Mouse (Mus musculus) myocyte (in vitro differentiated cells): ENCODE results near the gene Cdh18. TPM values are rescaled to one million over a fixed set of nuclear protein-coding genes. Genes with fewer than 3 reads are reported as not detected.

Experiments used
- H3K27me3 ChIP-seq: one replicate; pipeline ENCODE4 v1.6.1; 2011; ENCODE audit not compliant: control insufficient read depth, insufficient read depth, insufficient read length
- H3K36me3 ChIP-seq: one replicate; pipeline ENCODE4 v1.6.1; 2011; ENCODE audit not compliant: control insufficient read depth, insufficient read depth
- H3K4me2 ChIP-seq: one replicate; pipeline ENCODE4 v1.6.1; 2011; ENCODE audit warnings: low read depth, control low read depth
- H3K4me3 ChIP-seq: one replicate; pipeline ENCODE4 v1.5.1; 2011; ENCODE audit warnings: mild to moderate bottlenecking, control low read depth, moderate library complexity
- H3K79me2 ChIP-seq: one replicate; pipeline ENCODE4 v1.6.1; 2011; ENCODE audit not compliant: control insufficient read depth, insufficient read depth
- H3ac ChIP-seq: one replicate; pipeline ENCODE4 v1.6.1; 2011; ENCODE audit not compliant: control insufficient read depth, insufficient read length
- CEBPB ChIP-seq: IDR thresholded peaks from 2 replicates; pipeline ENCODE4 v1.6.1; 2011; ENCODE audit warnings: mild to moderate bottlenecking, moderate library complexity; ENCODE audit not compliant: poor library complexity, insufficient read depth, severe bottlenecking
- E2F4 ChIP-seq: IDR thresholded peaks from one replicate; pipeline ENCODE4 v1.6.1; 2011; ENCODE audit warnings: mild to moderate bottlenecking, control low read depth, moderate library complexity; ENCODE audit not compliant: insufficient read depth
- MAX ChIP-seq: IDR thresholded peaks from one replicate; pipeline ENCODE4 v1.6.1; 2011; ENCODE audit warnings: low read depth, mild to moderate bottlenecking, control low read depth
- MYOD1 ChIP-seq, 3 experiments: IDR thresholded peaks; one replicate each; pipeline ENCODE4 v1.6.1; 2011; ENCODE audit warnings: control low read depth in 2 of 3, low read depth in 2 of 3, mild to moderate bottlenecking in 2 of 3, moderate library complexity in 1 of 3; ENCODE audit not compliant: insufficient read length in 2 of 3, control insufficient read depth in 1 of 3
- MYOG ChIP-seq, 3 experiments: IDR thresholded peaks; one replicate each; pipeline ENCODE4 v1.6.1; 2011; ENCODE audit warnings: control low read depth in 2 of 3, low read depth in 2 of 3, mild to moderate bottlenecking in 2 of 3; ENCODE audit not compliant: insufficient read length in 2 of 3, control insufficient read depth in 1 of 3, insufficient read depth in 1 of 3
- POLR2A ChIP-seq: IDR thresholded peaks from one replicate; pipeline ENCODE4 v1.6.1; 2011; ENCODE audit warnings: low read depth, mild to moderate bottlenecking, control low read depth, moderate library complexity; ENCODE audit not compliant: insufficient read length
- POLR2AphosphoS2 ChIP-seq: IDR thresholded peaks from one replicate; pipeline ENCODE4 v1.6.1; 2011; ENCODE audit warnings: low read depth, control low read depth; ENCODE audit not compliant: insufficient read length
- REST ChIP-seq: IDR thresholded peaks from one replicate; pipeline ENCODE4 v1.6.1; 2011; ENCODE audit warnings: mild to moderate bottlenecking, control low read depth, moderate library complexity; ENCODE audit not compliant: insufficient read depth, insufficient read length
- SRF ChIP-seq: IDR thresholded peaks from one replicate; pipeline ENCODE4 v1.6.1; 2011; ENCODE audit warnings: low read depth; ENCODE audit not compliant: control insufficient read depth, insufficient read length
- TCF12 ChIP-seq: IDR thresholded peaks from one replicate; pipeline ENCODE4 v1.6.1; 2011; ENCODE audit warnings: mild to moderate bottlenecking, control low read depth; ENCODE audit not compliant: poor library complexity, insufficient read depth, severe bottlenecking
- TCF3 ChIP-seq: IDR thresholded peaks from one replicate; pipeline ENCODE4 v1.6.1; 2011; ENCODE audit warnings: low read depth, control low read depth; ENCODE audit not compliant: insufficient read length
- USF1 ChIP-seq: IDR thresholded peaks from one replicate; pipeline ENCODE4 v1.6.1; 2011; ENCODE audit warnings: low read depth, mild to moderate bottlenecking, control low read depth, moderate library complexity
- polyA plus RNA-seq: library from polyadenylated mRNA; unstranded; fragments of >200 nt; fragmentation: generic; extraction: Trizol; gene quantifications from one replicate; pipeline ENCODE4 v1.2.1, GENCODE M21; 2012; ENCODE audit warnings: missing spikeins

The Cdh18 gene
- polyA plus RNA-seq, 1 experiment = 2.5 TPM

- no peak overlapping the region for H3K4me3 ChIP-seq
- H3K27me3 ChIP-seq = no peaks in the 10 kb centered on the region
- H3K4me2 ChIP-seq = no peak overlapping the region
- H3K79me2 ChIP-seq = no peaks in the 10 kb centered on the region
- TF ChIP-seq POLR2AphosphoS2 (no peak), REST (no peak), CEBPB (no peak), TCF12 (no peak)
- no peaks in the 10 kb centered on the region for H3K36me3 ChIP-seq
- H3ac ChIP-seq = no peak overlapping the region
These were observed 284.3 kb downstream of the Cdh18 start for GRCm38 (mm10) chr15:22833127-22833526.

GRCm38 (mm10) chr15:22837173-22837572 lies 288.4 kb downstream of the Cdh18 start:
- no peak overlapping the region for H3K4me3 ChIP-seq
- no peak overlapping the region for H3K4me2 ChIP-seq
- no peak overlapping the region for H3ac ChIP-seq
- TF ChIP-seq E2F4 (no peak), TCF3 (no peak), CEBPB (no peak), POLR2AphosphoS2 (no peak), SRF (no peak), MAX (no peak), MYOG (IDR thresholded peaks at IDR 0.05; ENCODE audit: control insufficient read depth in 1 of 3, insufficient read depth in 1 of 3, insufficient read length in 2 of 3, low read depth in 2 of 3) (no peak)
- H3K27me3 ChIP-seq = no peaks in the 10 kb centered on the region
- H3K36me3 ChIP-seq = no peaks in the 10 kb centered on the region
- H3K79me2 ChIP-seq = no peaks in the 10 kb centered on the region

- H3K36me3 ChIP-seq = no peaks in the 10 kb centered on the region
- TF ChIP-seq MAX (no peak), USF1 (no peak), POLR2AphosphoS2 (no peak), CEBPB (no peak), E2F4 (no peak), TCF12 (no peak), REST (no peak), MYOD1 (IDR thresholded peaks at IDR 0.05; ENCODE audit: control insufficient read depth in 1 of 3, insufficient read length in 2 of 3, low read depth in 2 of 3) (no peak), MYOG (IDR thresholded peaks at IDR 0.05; ENCODE audit: control insufficient read depth in 1 of 3, insufficient read depth in 1 of 3, insufficient read length in 2 of 3, low read depth in 2 of 3) (no peak), POLR2A (no peak), SRF (no peak), TCF3 (no peak)
- no peak overlapping the region for H3ac ChIP-seq
- H3K27me3 ChIP-seq = no peaks in the 10 kb centered on the region
- no peak overlapping the region for H3K4me2 ChIP-seq
- H3K79me2 ChIP-seq = no peaks in the 10 kb centered on the region
- no peak overlapping the region for H3K4me3 ChIP-seq
These were observed 308.9 kb downstream of the Cdh18 start for GRCm38 (mm10) chr15:22857704-22858103.

- TF ChIP-seq MAX (no peak), CEBPB (no peak)
These were observed 321.9 kb downstream of the Cdh18 start for GRCm38 (mm10) chr15:22870679-22871078.

GRCm38 (mm10) chr15:22897724-22898123 lies 348.9 kb downstream of the Cdh18 start:
- Histone ChIP-seq H3K4me2 (peak overlapping the region; percentile 65), H3ac (no peak overlapping the region), H3K36me3 (no peaks in the 10 kb centered on the region), H3K27me3 (no peaks in the 10 kb centered on the region), H3K79me2 (no peaks in the 10 kb centered on the region), H3K4me3 (no peak overlapping the region)
- no peak for TF ChIP-seq REST

More at GRCm38 (mm10) chr15:22870679-22871078, 321.9 kb downstream of the Cdh18 start:
- no peak overlapping the region for H3K4me3 ChIP-seq
- H3K4me2 ChIP-seq = no peak overlapping the region
- no peaks in the 10 kb centered on the region for H3K27me3 ChIP-seq
- H3K36me3 ChIP-seq = no peaks in the 10 kb centered on the region
- no peak overlapping the region for H3ac ChIP-seq
- no peaks in the 10 kb centered on the region for H3K79me2 ChIP-seq

- no peak overlapping the region for H3K4me3 ChIP-seq
These were observed 349.4 kb downstream of the Cdh18 start for GRCm38 (mm10) chr15:22898208-22898607.

More at GRCm38 (mm10) chr15:22898208-22898607, 349.4 kb downstream of the Cdh18 start:
- no peak for TF ChIP-seq TCF3
- TF ChIP-seq MAX = no peak
- no peak for TF ChIP-seq TCF12
- no peak for TF ChIP-seq USF1
- no peak for TF ChIP-seq POLR2AphosphoS2
- peak in 1 of 3 experiments; percentile 12 for TF ChIP-seq MYOG (IDR thresholded peaks at IDR 0.05; ENCODE audit: control insufficient read depth in 1 of 3, insufficient read depth in 1 of 3, insufficient read length in 2 of 3, low read depth in 2 of 3)
- no peak for TF ChIP-seq SRF
- TF ChIP-seq MYOD1 (IDR thresholded peaks at IDR 0.05; ENCODE audit: control insufficient read depth in 1 of 3, insufficient read length in 2 of 3, low read depth in 2 of 3) = peak in 2 of 3 experiments; percentile 26 to 41
- TF ChIP-seq POLR2A = no peak
- TF ChIP-seq E2F4 = no peak
- no peak for TF ChIP-seq REST
- TF ChIP-seq CEBPB = no peak
- H3K79me2 ChIP-seq = no peaks in the 10 kb centered on the region
- no peak overlapping the region for H3ac ChIP-seq
- H3K36me3 ChIP-seq = no peaks in the 10 kb centered on the region
- no peaks in the 10 kb centered on the region for H3K27me3 ChIP-seq
- peak overlapping the region; percentile 65 for H3K4me2 ChIP-seq
